Mouse (Mus musculus): ENCODE results near the gene Hist1h2ag. TPM values are rescaled to one million over a fixed set of nuclear protein-coding genes. Genes with fewer than 3 reads are reported as not detected.
A peak's percentile ranks its signal among the peaks of the same experiment; 100 is the strongest.

Gene Hist1h2ag
- polyA plus RNA-seq, 1 experiment from 2014 or later, result 5.8 TPM

DNA sequence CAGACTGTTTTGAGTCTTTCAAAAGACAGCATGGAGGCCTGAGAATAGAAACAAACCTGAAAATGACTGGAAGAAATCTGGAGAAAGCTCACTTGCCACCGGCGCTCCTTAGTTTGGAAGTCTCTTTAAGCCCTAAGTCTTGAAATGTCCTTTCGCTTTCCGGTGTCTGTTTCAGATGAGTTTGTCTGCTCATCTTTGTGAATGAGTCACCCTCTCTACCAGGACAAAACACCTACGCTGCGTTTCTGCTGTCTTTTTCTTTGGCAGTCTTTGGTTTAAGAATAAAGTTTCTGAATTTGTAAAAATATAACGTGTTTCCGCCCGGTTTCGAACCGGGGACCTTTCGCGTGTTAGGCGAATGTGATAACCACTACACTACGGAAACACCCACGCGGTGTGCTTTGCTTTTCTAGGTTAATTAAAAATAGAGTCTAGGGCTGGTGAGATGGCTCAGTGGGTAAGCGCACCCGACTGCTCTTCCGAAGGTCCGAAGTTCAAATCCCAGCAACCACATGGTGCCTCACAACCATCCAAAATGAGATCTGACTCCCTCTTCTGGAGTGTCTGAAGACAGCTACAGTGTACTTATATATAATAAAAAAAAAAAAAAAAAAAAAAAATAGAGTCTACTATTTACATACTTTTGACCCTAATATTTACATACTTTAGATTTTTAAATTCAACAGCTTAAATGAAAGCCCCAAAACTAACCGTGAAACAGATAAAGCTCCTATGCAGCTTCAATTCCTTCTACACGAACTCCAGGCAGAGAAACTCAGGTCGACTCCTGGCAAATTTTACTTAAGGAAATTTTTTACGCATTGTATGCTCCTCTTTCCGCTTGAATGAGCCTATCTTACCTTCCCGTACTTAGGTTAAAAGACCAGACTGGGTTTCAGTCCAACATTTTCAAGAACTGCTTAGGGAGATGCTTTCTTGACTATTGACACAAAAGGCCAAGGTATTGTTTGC, 27.0 kb downstream of the Hist1h2ag start:
- Histone ChIP-seq H3K4me1 (ENCODE audit: control insufficient read depth, insufficient read depth, low read depth, low read length) (peaks cover 3% of the 10 kb centered on the region; the same call in 1 of the 2 replicates), H3K36me3 (ENCODE audit: control insufficient read depth, insufficient read depth, low read length) (no peaks in the 10 kb centered on the region), H3K27me3 (replicated peaks; ENCODE audit: control insufficient read depth, insufficient read depth, low read length) (peaks cover 62% of the 10 kb centered on the region), H3K27ac (ENCODE audit: low read depth, low read length) (no peak overlapping the region), H3K4me2 (ENCODE audit: low read length) (no peak overlapping the region), H3K4me3 (ENCODE audit: low read length) (no peak overlapping the region), H3K9me3 (ENCODE audit: control insufficient read depth, low read length) (peaks cover 2% of the 10 kb centered on the region), H3K9ac (ENCODE audit: low read depth, low read length) (no peak overlapping the region)
- ATAC-seq, result peak; percentile 82
- WGBS, result 16% methylated on average over 27 of the region's 27 CpGs

DNA sequence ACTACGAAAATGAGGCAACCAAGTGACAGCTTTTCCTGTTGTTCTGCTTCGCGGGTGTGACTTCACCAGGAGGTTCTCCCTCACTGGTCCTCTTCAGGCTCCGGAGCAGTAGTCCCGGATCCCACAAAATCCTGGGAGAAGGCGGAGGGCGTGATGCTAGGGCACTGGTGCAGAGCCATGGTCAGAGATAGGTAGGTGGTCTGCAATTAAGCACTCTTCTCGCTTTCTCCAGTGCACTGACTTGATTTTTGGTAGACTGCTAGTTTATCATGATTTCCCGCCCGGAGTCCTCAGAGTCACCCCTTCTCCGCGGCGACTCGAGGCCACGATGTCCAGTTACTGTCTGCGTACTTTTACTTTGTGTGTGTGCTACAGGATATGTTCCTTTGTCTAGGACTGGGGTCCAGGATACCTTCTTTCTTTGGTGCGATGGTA, 28.3 kb downstream of the Hist1h2ag start:
- H3K27me3 ChIP-seq (replicated peaks; ENCODE audit: control insufficient read depth, insufficient read depth, low read length), result peaks cover 72% of the 10 kb centered on the region
- 18% methylated on average over 17 of the region's 17 CpGs for WGBS
- no peaks in the 10 kb centered on the region for H3K4me1 ChIP-seq (ENCODE audit: control insufficient read depth, insufficient read depth, low read depth, low read length)
- no peak overlapping the region for H3K4me3 ChIP-seq (ENCODE audit: low read length)
- H3K36me3 ChIP-seq (ENCODE audit: control insufficient read depth, insufficient read depth, low read length), result no peaks in the 10 kb centered on the region
- H3K27ac ChIP-seq (ENCODE audit: low read depth, low read length), result no peak overlapping the region
- H3K9ac ChIP-seq (ENCODE audit: low read depth, low read length), result no peak overlapping the region
- no peak for ATAC-seq
- H3K9me3 ChIP-seq (ENCODE audit: control insufficient read depth, low read length), result peaks cover 2% of the 10 kb centered on the region
- H3K4me2 ChIP-seq (ENCODE audit: low read length), result no peak overlapping the region

DNA sequence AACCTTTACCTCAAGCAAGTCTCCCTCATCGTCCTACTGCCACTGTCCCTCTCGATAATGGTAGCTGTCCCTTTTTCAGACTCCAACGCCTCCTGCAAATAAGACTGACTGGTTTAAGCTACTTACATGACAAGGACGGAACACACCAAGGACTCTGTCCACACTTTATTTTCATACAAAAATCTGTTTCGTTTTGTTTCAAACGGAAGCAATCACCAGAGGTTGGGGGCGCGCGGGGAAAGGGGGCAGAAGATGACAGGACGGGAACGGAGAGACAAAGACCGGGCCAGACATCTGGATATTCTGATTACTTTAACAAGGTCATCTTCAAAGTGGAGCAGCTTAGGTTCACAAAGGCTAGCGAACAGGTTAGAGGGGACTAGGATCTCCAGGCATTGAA, 29.0 kb downstream of the Hist1h2ag start:
- peaks cover 72% of the 10 kb centered on the region for H3K27me3 ChIP-seq (replicated peaks; ENCODE audit: control insufficient read depth, insufficient read depth, low read length)
- 23% methylated on average over 13 of the region's 13 CpGs for WGBS
- no peak overlapping the region for H3K4me3 ChIP-seq (ENCODE audit: low read length)
- no peaks in the 10 kb centered on the region for H3K4me1 ChIP-seq (ENCODE audit: control insufficient read depth, insufficient read depth, low read depth, low read length)
- no peak overlapping the region for H3K4me2 ChIP-seq (ENCODE audit: low read length)
- no peaks in the 10 kb centered on the region for H3K36me3 ChIP-seq (ENCODE audit: control insufficient read depth, insufficient read depth, low read length)
- H3K9me3 ChIP-seq (ENCODE audit: control insufficient read depth, low read length), result peaks cover 2% of the 10 kb centered on the region
- no peak overlapping the region for H3K9ac ChIP-seq (ENCODE audit: low read depth, low read length)
- no peak for ATAC-seq
- no peak overlapping the region for H3K27ac ChIP-seq (ENCODE audit: low read depth, low read length)

DNA sequence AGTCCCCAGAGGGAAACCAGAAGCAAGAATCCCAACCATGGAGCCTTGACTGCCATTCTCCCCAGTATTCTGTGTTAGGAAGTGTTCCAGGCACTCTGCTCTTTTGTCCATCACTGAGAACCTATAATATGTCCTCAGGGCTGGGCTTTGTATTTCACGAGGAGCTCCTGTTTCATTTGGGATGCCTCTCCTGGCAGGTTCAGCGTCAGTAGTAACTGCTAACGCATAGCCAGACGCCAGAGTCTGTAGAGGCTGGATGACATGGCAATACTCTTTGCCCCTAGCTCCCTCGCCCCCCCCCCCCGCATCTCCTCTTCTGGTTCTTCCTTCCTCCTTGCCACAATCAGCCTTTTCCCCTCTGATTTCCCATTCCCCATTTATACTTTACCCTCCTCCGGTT, 33.1 kb downstream of the Hist1h2ag start, which contains the start of gene Prss16:
TSS of gene Prss16 (minus strand) at position 101 of the 400 bp plus-strand sequence.
- no peak within 1 kb of the TSS for H3K4me2 ChIP-seq (ENCODE audit: low read length)
- ATAC-seq, result no peak
- H3K9ac ChIP-seq (ENCODE audit: low read depth, low read length), result no peak within 1 kb of the TSS
- H3K27me3 ChIP-seq (replicated peaks; ENCODE audit: control insufficient read depth, insufficient read depth, low read length), result peaks cover 78% of the 10 kb centered on the region
- no peaks in the 10 kb centered on the region for H3K36me3 ChIP-seq (ENCODE audit: control insufficient read depth, insufficient read depth, low read length)
- peaks cover 14% of the 10 kb centered on the region for H3K4me1 ChIP-seq (ENCODE audit: control insufficient read depth, insufficient read depth, low read depth, low read length)
- no peak within 1 kb of the TSS for H3K4me3 ChIP-seq (ENCODE audit: low read length)
- H3K27ac ChIP-seq (ENCODE audit: low read depth, low read length), result no peak within 1 kb of the TSS
- whole genome bisulfite sequencing, result 49% methylated on average over 7 of the region's 7 CpGs
- no peaks in the 10 kb centered on the region; the same call in 1 of the 2 replicates for H3K9me3 ChIP-seq (ENCODE audit: control insufficient read depth, low read length)

DNA sequence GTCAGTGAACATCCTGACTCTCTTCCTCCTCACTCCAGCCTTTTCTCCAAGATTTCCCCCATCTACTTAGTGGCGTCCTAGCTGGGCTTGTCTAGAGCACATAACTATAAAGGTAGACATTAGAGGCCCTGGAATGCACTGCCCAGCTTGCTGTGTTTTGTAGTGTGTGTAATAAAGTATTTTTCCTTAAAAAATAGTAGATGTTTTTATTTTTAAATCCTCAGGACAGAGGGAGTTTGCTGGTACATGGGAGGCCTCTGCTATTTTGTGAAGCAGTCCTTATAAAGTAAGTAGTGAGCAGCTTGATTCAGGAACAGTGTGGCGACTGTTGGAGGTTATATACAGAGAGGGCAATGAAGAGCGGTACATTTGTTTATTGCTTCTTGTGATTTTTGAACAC, 34.0 kb downstream of the Hist1h2ag start:
- Histone ChIP-seq H3K4me1 (ENCODE audit: control insufficient read depth, insufficient read depth, low read depth, low read length) (peaks cover 14% of the 10 kb centered on the region), H3K9me3 (ENCODE audit: control insufficient read depth, low read length) (no peaks in the 10 kb centered on the region; the same call in 1 of the 2 replicates), H3K27me3 (replicated peaks; ENCODE audit: control insufficient read depth, insufficient read depth, low read length) (peaks cover 81% of the 10 kb centered on the region), H3K4me2 (ENCODE audit: low read length) (no peak overlapping the region), H3K36me3 (ENCODE audit: control insufficient read depth, insufficient read depth, low read length) (no peaks in the 10 kb centered on the region), H3K9ac (ENCODE audit: low read depth, low read length) (no peak overlapping the region), H3K4me3 (ENCODE audit: low read length) (no peak overlapping the region), H3K27ac (ENCODE audit: low read depth, low read length) (no peak overlapping the region)
- ATAC-seq, result no peak
- WGBS, result 74% methylated on average over 3 of the region's 3 CpGs

DNA sequence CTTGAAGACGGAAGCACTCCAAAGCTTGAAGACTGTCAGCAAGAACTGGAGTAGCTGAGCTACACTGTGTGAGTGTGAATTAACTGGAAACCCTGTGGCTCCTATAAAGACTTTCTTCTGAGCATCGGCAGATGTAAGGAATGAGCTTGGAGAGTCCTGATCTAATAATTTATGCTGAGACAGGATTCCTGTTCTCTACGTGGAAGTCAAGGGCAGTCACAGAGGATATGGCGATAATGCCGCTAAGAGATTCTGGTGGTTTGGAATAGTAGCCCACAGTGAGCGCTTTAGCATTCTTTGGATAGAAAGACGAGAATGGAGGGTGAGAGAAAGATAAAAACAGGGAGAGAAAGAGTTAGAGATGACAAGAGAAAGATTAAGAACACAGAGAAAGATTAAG, 34.9 kb downstream of the Hist1h2ag start:
- no peak for ATAC-seq
- Histone ChIP-seq H3K9me3 (ENCODE audit: control insufficient read depth, low read length) (no peaks in the 10 kb centered on the region; the same call in 1 of the 2 replicates), H3K4me3 (ENCODE audit: low read length) (no peak overlapping the region), H3K27ac (ENCODE audit: low read depth, low read length) (no peak overlapping the region), H3K4me2 (ENCODE audit: low read length) (no peak overlapping the region), H3K9ac (ENCODE audit: low read depth, low read length) (no peak overlapping the region), H3K27me3 (replicated peaks; ENCODE audit: control insufficient read depth, insufficient read depth, low read length) (peaks cover 83% of the 10 kb centered on the region), H3K36me3 (ENCODE audit: control insufficient read depth, insufficient read depth, low read length) (no peaks in the 10 kb centered on the region), H3K4me1 (ENCODE audit: control insufficient read depth, insufficient read depth, low read depth, low read length) (peaks cover 14% of the 10 kb centered on the region)
- 51% methylated on average over 7 of the region's 7 CpGs for WGBS

DNA sequence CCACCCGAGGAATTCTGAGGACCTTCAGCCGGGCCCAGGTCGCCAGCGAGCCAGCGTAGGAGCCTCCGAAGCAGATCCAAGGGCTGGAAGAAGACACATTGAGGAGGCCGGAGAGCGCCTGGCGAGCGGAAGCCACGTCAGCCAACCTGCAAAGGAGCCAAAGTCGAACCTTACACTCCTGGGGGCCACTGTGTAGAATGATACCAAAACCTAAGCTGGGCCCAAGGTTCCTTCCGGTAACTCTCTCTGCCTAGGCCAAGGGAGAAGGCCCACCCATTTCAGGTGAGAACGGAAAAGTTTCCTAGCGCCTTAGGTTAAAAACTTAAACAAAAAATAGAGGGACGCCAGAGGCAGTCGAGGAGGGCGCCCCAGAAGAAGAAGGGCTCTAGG, 35.6 kb downstream of the Hist1h2ag start:
- H3K9ac ChIP-seq (ENCODE audit: low read depth, low read length), result no peak overlapping the region
- ATAC-seq, result no peak
- H3K36me3 ChIP-seq (ENCODE audit: control insufficient read depth, insufficient read depth, low read length), result no peaks in the 10 kb centered on the region
- peaks cover 84% of the 10 kb centered on the region for H3K27me3 ChIP-seq (replicated peaks; ENCODE audit: control insufficient read depth, insufficient read depth, low read length)
- no peaks in the 10 kb centered on the region; the same call in 1 of the 2 replicates for H3K9me3 ChIP-seq (ENCODE audit: control insufficient read depth, low read length)
- peak overlapping the region; percentile 94 for H3K4me2 ChIP-seq (ENCODE audit: low read length)
- peak overlapping the region; percentile 51 for H3K4me3 ChIP-seq (ENCODE audit: low read length)
- peaks cover 14% of the 10 kb centered on the region for H3K4me1 ChIP-seq (ENCODE audit: control insufficient read depth, insufficient read depth, low read depth, low read length)
- H3K27ac ChIP-seq (ENCODE audit: low read depth, low read length), result no peak overlapping the region
- 4% methylated on average over 18 of the region's 18 CpGs for WGBS

DNA sequence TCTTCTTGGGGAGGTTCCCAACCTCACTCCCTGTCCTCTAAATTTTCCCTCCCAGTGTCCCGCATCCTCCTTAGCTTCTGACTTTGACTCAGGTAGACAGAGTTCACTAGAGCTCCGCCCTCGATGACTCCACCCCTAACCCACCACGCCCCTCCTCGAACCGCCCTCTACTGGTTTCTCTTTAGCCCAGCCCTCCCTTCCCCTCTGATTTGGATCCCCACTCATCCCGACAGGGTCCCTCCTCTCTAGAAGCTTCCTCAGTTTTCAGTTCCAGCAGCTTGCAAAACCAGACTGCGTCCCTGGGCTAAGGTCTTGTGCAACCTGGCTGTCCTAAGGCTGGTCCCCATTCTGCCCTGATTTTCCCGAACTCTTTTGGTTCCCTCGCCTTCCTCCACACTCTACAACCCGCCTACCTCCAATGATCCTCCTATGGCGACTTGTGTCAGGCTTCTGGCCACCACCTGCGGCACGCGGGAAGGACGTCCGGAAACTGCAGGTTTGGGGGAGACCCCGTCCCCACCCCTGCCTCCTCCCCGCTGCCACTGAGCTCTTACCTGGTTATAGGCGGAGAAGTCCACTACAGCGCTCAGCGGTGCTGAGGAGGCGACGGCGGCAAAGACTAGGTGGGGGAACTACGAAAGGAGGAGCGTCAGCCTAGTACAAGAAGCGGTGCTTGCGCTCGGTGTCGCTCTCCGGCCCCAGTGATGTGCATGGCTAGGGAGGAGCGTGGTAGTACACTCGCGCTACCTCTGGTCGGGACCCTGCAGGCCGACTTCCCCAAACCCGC, 36.2 kb downstream of the Hist1h2ag start:
- Histone ChIP-seq H3K27ac (ENCODE audit: low read depth, low read length) (no peak overlapping the region), H3K9me3 (ENCODE audit: control insufficient read depth, low read length) (no peaks in the 10 kb centered on the region; the same call in 1 of the 2 replicates), H3K9ac (ENCODE audit: low read depth, low read length) (peak overlapping the region; percentile 52), H3K36me3 (ENCODE audit: control insufficient read depth, insufficient read depth, low read length) (no peaks in the 10 kb centered on the region), H3K4me1 (ENCODE audit: control insufficient read depth, insufficient read depth, low read depth, low read length) (peaks cover 14% of the 10 kb centered on the region), H3K4me3 (ENCODE audit: low read length) (peak overlapping the region; percentile 51), H3K4me2 (ENCODE audit: low read length) (peak overlapping the region; percentile 94), H3K27me3 (replicated peaks; ENCODE audit: control insufficient read depth, insufficient read depth, low read length) (peaks cover 86% of the 10 kb centered on the region)
- under 1% methylated on average over 38 of the region's 38 CpGs for WGBS
- peak; percentile 74 for ATAC-seq
